Mouse (Mus musculus) embryo, embryonic 10 days (tissue): Measurements from ENCODE around the gene Fmo5.

Experiments used
- DNase-seq: peaks from one replicate; pipeline ENCODE4 v3.0.0-alpha.2; 2015; ENCODE audit warnings: low spot score

Fmo5 gene

DNA sequence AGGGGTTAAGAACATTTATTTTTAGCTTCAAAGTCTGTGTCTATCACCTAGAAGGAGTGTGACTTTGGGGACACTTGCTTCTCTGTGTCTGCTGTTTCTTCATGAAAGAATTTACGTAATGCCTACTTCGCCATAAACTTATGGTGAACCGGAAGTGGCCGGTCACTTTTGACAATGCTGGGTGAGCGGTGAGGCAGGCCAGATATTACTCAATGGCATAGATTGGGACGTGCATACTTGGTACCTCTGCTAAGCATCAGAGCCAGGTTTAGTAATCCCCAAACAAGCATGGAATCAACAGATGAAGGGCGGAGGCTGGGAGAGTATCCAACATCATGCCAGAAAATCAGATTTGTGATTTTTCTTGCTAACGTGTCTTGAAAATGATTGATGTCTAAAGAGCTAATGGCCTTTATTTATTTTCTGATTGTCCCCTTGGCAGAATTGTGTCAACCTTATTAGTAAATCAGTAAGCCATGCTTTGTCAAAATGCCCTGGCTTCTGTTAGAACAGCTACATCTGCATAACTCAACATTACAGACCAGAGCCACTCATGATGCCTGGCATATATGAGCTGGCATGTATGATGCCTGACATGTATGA is 2.8 kb downstream of the Fmo5 start:
- DNase-seq = no peak

DNA sequence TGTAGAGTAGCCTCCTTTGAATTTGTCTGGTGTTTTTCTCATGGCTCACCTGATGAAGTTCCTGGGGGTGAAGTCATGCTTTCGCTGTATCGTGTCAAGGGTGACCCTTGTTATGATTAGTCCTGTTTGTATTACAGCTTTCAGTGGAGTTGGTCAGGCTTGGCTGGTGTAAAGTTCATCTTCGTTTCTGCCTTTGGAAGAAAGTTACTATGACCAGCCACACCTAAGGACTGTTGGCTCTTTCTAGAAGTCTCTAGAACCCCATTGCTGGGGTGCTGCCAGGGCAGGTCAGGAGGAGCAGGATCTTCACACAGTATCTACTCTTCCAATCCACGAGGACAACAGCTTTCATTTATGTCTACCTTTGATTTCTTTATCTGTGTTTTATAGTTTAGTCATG is 4.9 kb downstream of the Fmo5 start:
- DNase-seq = no peak

DNA sequence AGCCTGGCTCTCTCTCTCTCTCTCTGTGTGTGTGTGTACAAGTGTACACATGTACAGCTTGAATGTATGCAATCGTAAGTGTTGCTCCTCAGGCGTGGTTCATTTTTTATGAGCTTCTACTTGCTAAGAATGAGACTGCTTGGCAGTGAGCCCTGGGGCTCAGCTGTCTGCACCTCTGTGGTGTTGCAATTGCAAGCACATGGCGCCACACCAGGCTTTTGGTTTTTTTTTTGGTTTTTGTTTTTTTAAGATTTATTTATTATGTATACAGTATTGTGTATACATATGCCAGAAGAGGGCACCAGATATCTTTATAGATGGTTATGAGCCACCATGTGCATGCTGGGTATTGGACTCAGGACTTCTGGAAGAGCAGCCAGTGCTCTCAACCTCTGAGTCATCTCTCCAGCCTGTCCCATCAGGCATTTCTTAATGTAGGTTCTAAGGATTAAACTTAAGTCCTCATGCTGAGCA is 5.7 kb downstream of the Fmo5 start:
- no peak for DNase-seq

DNA sequence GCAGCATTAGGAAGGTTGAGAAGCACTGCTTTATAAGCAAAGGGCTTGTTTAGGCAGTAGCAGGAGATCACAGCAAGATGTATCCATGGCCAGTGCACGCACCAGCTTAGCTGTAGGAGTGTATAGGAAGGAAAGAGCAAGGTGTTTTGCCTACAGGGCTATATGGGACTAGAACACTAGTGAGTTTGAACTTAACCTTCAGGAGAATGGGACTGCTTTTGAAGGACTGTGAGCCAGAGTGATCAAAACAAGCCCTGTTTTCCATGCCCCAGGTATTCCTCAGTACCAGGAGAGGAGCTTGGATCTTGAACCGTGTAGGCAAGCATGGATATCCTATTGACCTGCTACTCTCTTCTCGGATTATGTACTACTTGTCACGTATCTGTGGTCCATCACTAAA is 12.8 kb downstream of the Fmo5 start:
- DNase-seq = no peak

DNA sequence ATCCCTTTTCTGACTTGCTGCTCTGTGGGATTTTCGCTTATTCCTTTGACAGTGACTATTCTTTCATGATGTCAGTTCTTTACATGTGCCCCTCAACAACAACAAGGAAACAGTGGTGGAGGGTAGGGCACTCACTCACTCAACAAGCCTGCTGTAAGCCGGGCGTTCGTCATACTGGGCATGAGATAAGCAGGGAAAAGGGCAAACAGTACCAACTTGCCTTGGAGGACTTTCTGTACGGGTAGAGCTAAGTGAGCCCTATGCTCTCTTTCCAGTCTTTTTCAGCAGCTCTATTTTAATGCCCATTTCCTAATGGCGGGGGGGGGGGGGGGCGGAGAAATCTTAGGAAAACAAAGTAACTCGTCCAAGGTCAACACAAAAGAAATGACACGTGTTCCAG is 13.4 kb downstream of the Fmo5 start:
- no peak for DNase-seq

DNA sequence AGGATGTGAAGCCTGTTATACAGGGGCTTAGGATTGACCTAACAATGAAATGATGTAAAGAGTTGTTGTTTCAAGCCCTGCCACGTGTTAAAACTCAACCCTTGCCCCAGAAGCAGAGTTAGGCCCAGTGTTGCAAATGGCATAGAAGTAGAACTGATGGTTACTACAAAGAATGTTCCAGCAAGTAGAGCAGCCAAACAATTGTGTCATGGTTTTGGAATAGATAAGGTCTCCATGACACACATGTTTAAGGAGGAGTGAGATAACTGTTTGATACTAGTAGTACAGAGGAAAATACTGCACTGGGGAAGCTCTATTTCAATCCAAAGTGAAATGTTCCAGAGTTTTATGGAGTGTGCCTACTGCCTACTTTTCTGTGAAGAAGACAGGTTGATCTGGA is 19.9 kb downstream of the Fmo5 start:
- DNase-seq = no peak

DNA sequence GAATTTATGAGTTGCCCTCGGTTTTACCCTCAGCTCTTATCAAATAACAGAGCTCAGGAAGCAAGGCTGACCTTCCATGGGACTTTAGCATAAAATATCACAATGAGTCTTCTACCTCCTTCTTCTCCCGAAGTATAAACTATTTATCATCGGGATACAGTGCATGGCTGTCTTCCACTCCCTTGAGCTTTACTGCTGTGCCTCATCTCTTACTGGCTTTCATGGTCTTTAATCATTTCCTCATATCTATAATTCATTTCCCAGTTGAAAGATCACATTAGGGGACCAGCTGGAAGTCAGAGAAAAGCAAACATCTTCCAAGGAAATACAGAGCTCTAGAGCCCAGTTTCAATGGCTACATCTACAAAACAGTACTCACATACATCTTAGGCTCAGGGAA is 20.4 kb downstream of the Fmo5 start:
- no peak for DNase-seq

DNA sequence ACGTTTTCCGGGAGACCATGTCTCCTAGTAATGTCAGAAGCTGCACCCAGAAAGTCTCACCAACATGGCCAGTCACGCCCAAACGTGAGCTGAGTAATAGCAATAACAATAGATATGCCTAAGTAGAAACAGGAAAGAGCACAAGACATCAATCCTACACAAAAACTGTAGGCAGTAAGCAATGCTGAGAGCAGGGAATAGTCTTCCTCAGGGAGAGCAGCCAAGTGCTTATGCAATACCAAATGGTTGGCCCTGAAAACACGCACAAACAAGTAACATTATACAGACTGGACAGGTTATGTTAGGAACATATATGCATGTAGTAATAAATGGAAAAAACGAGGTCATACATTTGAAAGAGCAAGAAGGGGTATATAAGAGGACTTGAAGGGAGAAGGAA is 20.9 kb downstream of the Fmo5 start:
- no peak for DNase-seq

DNA sequence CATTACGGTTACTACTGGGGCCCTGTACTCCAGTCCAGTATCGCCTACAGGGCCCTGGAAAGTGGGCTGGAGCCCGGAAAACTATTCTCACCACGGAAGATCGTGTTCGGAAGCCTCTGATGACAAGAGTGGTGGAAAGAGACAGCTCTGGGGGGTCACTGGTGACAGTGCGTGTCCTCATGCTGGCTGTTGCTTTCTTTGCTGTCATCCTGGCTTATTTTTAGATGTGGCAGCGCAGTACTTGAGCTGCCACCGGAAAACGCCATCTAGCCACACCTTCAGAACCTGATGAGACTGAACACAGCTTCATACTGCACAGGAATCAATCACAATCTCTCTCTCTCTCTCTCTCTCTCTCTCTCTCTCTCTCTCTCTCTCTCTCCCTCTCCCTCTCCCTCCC is 23.0 kb downstream of the Fmo5 start:
- no peak for DNase-seq

DNA sequence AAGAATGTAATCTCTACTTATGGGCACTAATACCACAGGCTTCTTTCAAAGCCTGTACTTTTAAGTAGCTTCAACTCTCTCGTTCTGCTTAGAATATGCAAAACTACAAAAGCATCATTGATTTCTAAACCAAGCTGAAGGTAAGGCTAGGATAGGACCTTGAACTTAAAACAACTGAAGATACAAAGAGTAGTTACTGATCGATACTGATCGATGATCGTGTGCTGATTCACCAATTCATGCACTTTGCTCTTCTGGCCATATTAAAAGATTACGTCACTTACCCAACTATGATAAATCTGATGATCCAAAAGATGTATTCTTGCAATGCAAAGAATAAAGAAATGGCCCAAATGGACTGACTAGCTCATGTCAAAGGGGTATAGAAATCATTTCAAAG is 25.2 kb downstream of the Fmo5 start:
- no peak for DNase-seq

DNA sequence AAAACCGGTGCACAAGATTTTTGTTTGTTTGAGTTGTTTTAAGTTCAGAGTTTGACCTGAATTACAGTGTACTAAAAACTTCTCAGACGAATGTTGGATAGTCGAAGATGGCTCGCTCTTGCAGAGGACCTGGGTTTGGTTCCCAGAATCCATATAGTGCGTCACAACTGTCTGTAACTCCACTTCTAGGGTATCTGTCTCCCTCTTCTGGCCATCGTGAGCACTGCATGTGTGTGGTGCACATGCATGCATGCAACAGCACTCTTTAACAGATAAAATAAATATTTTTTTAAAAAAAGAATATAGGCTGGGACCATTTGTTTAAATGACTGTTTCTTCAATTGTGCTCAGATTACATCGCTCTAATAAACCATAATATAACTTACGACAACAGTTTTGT is 26.3 kb downstream of the Fmo5 start:
- DNase-seq = no peak

DNA sequence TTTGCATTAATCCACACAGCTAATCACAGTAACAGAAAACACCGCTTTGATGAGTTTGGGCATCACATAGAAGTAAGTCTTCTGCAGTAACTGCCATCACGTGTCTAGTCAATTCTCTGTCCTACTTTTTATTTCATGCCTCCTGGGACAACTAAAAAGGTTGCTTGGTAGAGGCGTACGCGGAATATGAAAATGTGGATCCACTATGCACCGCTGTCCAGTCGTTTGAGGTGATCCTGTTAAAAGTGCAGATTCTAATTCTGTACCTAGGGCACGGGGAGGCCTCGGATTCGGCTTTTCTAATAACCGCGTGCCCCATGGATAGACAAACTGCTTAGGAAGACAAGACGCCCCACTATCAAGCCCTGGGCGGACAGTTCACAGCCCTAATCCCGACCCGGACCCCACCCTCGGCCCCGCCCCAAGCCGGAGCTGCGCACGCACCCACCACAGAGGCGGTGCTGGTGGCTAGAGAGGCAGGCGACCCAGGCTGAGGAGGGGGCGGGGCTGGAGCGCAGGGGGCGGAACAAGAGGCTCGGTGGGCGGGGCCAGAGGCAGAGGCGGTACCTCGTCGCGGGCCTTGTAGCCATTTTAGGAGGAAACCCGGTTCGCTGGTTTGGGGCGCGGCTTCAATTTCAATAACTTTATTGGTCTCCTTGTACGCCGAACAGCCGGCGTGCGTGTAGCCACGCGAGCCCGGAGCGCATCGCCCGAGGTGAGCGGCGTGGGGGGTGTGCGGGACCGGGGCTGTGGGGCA is 29.2 kb downstream of the Fmo5 start, which contains the start of gene Prkab2:
TSS of gene Prkab2 (plus strand) at position 539 of the 757 bp plus-strand sequence.
- DNase-seq = peak; percentile 95

DNA sequence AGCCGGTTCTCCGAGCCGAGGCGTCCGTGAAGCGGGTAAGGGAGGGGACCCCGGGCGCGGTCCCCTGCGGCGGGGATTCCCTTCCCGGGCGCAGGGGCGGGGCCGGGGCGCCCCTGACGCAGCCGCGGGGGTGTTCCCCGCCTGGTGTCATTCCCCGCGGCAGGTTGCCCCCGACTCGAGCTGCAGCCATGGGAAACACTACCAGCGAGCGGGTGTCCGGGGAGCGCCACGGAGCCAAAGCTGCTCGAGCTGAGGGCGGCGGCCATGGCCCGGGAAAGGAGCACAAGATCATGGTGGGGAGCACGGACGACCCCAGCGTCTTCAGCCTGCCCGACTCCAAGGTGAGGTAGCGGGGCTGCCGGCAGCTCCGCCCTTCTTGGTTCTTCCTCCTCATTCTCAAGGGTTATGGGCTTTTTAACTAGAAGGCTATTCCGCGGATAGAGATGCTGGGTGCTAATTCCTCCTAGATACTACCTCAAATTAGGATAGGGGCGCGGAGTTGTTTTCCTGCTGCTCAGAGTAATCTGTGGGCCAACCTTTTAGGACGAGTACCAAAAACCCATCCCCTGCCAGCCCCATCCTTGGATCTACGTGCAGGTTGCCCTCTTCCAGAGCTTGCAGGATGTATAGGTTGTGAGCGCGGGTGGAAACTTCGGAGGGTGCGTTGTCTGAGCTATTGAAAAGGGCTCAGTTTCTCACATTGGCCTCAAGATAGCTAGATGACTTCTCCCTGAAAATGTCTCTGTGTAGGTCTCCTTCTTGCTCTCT is 30.0 kb downstream of the Fmo5 start:
- DNase-seq = peak; percentile 53

DNA sequence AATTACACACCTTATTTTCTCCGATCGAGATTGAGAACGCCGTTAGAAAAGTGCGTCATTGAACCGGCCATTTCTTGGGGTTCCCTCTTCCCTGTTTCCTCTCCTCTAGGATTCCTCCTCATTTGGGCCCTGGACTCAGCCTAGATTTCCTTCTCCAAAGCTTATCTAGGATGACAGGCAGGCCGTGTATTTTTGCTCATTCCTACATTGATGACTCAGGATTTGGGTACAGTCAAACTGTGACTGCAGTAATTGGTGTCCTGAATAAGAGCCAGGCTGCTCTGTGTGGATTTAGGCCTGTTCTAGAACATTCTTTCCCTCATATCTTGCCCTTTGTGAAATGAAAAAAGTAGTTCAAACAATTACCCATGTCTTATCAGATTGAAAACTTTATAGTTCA is 31.1 kb downstream of the Fmo5 start:
- no peak for DNase-seq

DNA sequence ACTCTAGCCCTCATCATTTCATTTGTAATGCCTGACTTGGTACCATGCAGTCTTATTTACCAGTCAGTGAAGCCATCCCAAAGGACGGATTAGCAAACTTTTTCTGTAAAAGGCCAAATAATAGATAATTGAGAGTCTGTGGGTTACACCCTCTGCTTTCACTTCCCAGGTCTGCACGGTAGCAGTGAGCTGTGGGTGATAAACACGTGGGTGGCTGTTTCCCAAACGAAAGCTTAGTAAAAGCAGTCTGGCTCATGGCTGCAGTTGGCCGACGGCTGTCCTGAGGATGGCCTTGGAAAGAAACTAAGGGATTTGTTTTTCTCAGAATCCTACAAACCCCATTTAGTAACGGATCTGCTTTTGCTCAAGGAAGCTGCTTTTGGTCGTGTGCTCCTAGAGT is 32.6 kb downstream of the Fmo5 start:
- DNase-seq = no peak

DNA sequence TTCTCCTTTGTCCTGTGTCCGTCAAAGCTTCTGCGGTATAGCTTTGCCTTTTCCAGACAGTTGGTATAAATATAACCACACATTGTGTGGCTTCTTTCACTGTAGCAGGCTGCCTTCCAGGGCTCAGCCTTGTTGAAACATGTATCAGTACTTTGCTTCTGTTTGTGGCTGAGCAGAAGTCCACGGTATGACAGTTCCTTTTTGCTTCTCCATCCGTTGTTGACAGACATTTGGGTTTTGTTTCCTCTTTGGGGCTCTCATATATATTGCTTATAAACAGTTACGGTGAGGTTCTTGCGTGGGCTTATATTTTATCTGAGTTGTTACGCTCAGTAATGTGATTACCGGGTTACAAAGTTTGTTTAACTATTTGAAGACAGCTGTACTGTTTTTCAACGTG is 36.9 kb downstream of the Fmo5 start:
- no peak for DNase-seq

DNA sequence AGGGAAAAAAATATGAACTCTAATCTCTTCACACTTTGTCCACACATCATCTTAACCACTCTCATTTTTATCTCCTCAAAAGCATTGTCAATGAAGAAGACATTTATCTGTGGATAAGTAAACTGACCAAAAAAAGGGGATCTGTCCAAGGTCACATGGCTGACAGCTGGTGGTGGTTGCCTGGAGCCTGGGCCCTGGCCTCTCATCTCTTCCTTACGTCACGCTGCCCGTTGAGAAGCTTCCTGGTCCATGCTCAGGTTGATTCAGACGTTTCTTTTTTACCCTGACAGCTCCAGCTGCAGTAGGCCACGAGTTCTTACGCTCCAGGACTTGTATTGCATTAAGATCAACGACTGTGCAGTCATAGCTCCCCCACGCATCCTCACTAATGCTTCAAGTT is 37.5 kb downstream of the Fmo5 start:
- DNase-seq = no peak

DNA sequence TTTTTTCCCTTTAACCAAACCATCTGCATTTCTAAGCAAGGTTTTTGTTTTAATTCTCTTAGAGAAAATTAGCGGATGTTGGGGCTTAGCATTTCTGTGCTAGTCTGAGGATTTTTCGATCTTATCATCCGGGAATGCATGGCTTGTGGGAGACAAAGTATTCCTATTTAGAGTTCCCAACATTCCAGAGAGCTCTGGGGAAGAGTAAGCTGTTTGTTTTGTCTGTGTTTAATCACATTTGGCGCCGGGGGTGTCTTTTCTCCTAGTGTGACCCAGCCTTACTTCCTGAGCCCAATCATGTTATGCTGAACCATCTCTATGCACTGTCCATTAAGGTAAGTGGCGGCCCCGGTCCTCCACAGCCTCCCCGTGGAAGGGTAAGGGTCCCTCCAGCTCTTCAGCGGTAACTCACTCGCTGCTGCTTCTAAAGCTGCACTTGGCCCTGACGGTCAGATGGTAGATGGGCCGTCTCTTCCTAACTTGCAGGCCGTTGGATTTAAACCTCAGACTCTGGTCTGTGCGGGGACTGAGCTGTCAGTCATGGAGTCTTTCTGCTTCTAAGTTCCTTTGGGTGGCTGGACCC is 38.6 kb downstream of the Fmo5 start:
- DNase-seq = no peak

DNA sequence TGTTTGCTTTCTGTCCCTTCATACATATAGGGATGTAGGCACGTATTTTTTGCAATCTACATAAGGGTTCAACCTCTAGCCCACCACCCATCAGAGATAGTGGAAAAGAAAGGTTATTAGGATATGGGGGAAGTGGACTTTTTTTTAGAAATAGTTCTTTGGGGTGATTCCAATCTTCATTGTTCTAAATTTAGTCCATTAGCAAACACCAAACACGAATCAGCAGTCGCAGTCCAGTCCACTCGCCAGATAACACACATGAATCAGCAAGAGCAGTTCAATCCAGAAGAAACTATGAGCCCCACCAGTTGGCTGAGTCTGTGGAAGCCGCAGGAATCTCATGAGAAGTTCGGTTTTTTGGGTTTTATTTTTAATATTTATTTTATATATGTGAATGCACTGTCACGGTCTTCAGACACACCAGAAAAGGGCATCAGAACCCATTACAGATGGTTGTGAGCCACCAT is 46.1 kb downstream of the Fmo5 start, which contains the start of gene Gm17651:
TSS of gene Gm17651 (minus strand) at position 51 of the 467 bp plus-strand sequence.
- no peak for DNase-seq

DNA sequence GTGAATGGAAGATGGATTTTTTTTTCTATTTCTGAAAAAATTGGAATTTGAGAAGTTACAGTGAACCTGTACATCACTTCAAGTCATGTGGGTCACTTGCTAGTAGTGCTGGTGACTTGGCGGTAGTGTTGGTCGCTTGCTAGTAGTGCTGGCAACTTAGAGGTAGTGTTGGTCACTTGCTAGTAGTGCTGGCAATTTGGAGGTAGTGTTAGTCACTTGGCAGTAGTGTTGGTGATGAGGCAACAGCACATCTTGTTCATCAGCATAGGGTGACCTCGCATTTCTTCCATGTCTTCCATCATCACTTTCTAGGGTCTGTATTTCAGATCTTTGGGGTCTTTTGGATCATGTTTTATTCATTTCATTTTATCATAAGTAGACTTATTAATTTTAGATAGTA is 47.5 kb downstream of the Fmo5 start:
- DNase-seq = no peak

DNA sequence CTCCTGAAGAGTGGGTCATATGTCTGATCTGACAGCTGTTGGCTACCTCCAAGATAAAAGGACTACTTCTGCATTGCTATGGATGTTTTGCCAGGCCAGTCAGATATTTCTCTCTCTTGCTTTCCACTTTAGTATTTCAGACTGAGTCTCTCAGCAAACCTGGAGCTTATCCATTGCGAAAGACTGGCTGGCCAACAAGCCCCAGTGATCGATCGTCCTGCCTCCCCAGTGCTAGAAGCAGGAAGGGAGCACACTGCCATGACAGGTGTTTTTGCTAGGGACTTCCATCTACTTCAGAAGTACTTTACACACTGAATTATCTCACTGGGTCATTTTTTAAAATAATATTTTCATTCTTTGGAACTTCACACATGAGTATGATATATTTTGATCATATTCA is 49.8 kb downstream of the Fmo5 start:
- no peak for DNase-seq

DNA sequence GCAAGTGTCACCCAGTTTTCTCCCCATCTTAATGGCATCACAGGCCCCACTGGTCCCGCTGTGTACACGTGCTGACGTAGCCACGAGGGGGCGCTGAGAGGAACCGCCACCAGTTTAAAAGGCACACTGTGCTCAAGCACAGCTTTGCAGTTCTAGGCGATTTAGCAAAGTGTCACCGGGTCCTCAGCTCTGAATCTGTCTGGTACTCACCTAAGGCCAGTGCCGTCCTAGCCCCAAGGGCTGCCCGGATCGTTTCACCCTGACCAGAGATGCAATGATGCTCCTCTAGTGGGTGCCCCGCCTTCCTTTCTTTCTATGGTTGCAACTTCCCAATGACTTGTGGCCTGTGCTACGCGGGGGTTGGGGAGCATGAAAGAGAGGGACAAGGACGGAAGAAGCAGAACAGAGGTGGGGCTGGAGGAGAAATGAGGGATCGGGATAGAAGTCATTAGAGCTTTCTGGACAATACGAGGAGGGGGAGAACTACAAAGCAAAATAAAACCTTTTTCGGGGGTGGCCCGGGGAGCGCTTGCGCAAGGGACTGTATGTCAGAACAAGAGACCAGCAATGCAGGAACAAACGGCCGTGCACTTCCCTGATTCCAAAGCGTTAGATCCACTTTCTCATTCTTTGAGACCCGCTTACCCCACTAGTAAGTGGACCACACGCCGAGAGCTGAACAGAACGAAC is 52.2 kb downstream of the Fmo5 start:
- peak; percentile 86 for DNase-seq
